Mouse (Mus musculus) MEL (cell line): ENCODE results near the gene Olfr770. TPM values are rescaled to one million over a fixed set of nuclear protein-coding genes. Genes with fewer than 3 reads are reported as not detected.
"Not testable (repeated sequence)": the region's sequence is repeated elsewhere in the genome, so short reads cannot be mapped to it uniquely, and the experiment has no call there.

Experiments used
- DNase-seq: peaks from one replicate; pipeline ENCODE4 v3.0.0; 2011; ENCODE audit warnings: low read depth, low spot score
- H3K27ac ChIP-seq: 2 replicates; pipeline ENCODE4 v1.5.1; 2012; ENCODE audit warnings: low read depth, mild to moderate bottlenecking, control low read depth, low read length, moderate library complexity; ENCODE audit not compliant: control insufficient read depth
- H3K27me3 ChIP-seq, 2 experiments: fragments of 150-350 bp in 1 of 2; sonication (generic) in 1 of 2; 2 replicates each; pipeline ENCODE4 v1.6.1; 2012; ENCODE audit warnings: low read length in 2 of 2, mild to moderate bottlenecking in 2 of 2, improper control_type of control experiment in 1 of 2, moderate library complexity in 1 of 2; ENCODE audit not compliant: insufficient read depth in 2 of 2, control insufficient read depth in 1 of 2
- H3K36me3 ChIP-seq, 2 experiments: 2 replicates each; pipeline ENCODE4 v1.6.1; 2012 to 2014; ENCODE audit warnings: low read length in 2 of 2, improper control_type of control experiment in 1 of 2, inconsistent platforms in 1 of 2, mild to moderate bottlenecking in 1 of 2; ENCODE audit not compliant: insufficient read depth in 2 of 2, control insufficient read depth in 1 of 2
- H3K4me1 ChIP-seq, 2 experiments: fragments of 150-350 bp in 1 of 2; sonication (generic) in 1 of 2; 2 replicates each; pipeline ENCODE4 v1.6.1; 2012; ENCODE audit warnings: low read length in 2 of 2, improper control_type of control experiment in 1 of 2, mild to moderate bottlenecking in 1 of 2; ENCODE audit not compliant: insufficient read depth in 2 of 2, control insufficient read depth in 1 of 2
- H3K4me3 ChIP-seq, 2 experiments: fragments of 150-350 bp in 1 of 2; sonication (generic) in 1 of 2; 2 replicates each; pipeline ENCODE4 v1.5.1; 2012; ENCODE audit warnings: low read depth in 2 of 2, low read length in 2 of 2, mild to moderate bottlenecking in 2 of 2, moderate library complexity in 2 of 2, control low read depth in 1 of 2, improper control_type of control experiment in 1 of 2; ENCODE audit not compliant: control insufficient read depth in 1 of 2, insufficient read depth in 1 of 2
- H3K79me2 ChIP-seq: 2 replicates; pipeline ENCODE4 v1.6.1; 2012; ENCODE audit warnings: mild to moderate bottlenecking, low read length, moderate library complexity; ENCODE audit not compliant: control insufficient read depth, poor library complexity, insufficient read depth
- H3K9ac ChIP-seq: 2 replicates; pipeline ENCODE4 v1.6.1; 2012; ENCODE audit warnings: low read depth, mild to moderate bottlenecking, control low read depth, low read length, moderate library complexity; ENCODE audit not compliant: control insufficient read depth, poor library complexity, severe bottlenecking
- H3K9me3 ChIP-seq: fragments of 150-350 bp; sonication (generic); replicated peaks from 2 replicates; pipeline ENCODE4 v1.6.1; 2012; ENCODE audit warnings: mild to moderate bottlenecking, low read length, improper control_type of control experiment, moderate library complexity; ENCODE audit not compliant: insufficient read depth
- BHLHE40 ChIP-seq: IDR thresholded peaks from 2 replicates; pipeline ENCODE4 v1.6.1; 2012; ENCODE audit warnings: low read depth, mild to moderate bottlenecking, inconsistent platforms, low read length, improper control_type of control experiment, borderline replicate concordance
- CHD1 ChIP-seq: IDR thresholded peaks from 2 replicates; pipeline ENCODE4 v1.6.1; 2012; ENCODE audit warnings: low read depth, mild to moderate bottlenecking, inconsistent platforms, low read length, improper control_type of control experiment
- GABPA ChIP-seq: IDR thresholded peaks from 2 replicates; pipeline ENCODE4 v1.6.1; 2012; ENCODE audit warnings: low read depth, mild to moderate bottlenecking, inconsistent platforms, low read length, improper control_type of control experiment, moderate library complexity
- JUND ChIP-seq: IDR thresholded peaks from 2 replicates; pipeline ENCODE4 v1.6.1; 2011; ENCODE audit warnings: low read depth, mild to moderate bottlenecking, improper control_type of control experiment, low read length
- KAT2A ChIP-seq: conservative IDR thresholded peaks from 2 replicates; pipeline ENCODE4 v1.6.1; 2012; ENCODE audit warnings: low read depth, low read length, improper control_type of control experiment, inconsistent platforms
- MYC ChIP-seq: IDR thresholded peaks from 2 replicates; pipeline ENCODE4 v1.6.1; 2011; ENCODE audit warnings: low read depth, mild to moderate bottlenecking, low read length, improper control_type of control experiment, moderate library complexity
- NRF1 ChIP-seq: IDR thresholded peaks from 2 replicates; pipeline ENCODE4 v1.6.1; 2014; ENCODE audit warnings: low read depth, mild to moderate bottlenecking, inconsistent platforms, low read length, improper control_type of control experiment, moderate library complexity; ENCODE audit not compliant: poor library complexity, insufficient read depth, severe bottlenecking
- POLR2AphosphoS2 ChIP-seq: IDR thresholded peaks from 2 replicates; pipeline ENCODE4 v1.6.1; 2011; ENCODE audit warnings: low read length, improper control_type of control experiment
- POLR2AphosphoS5 ChIP-seq: IDR thresholded peaks from 2 replicates; pipeline ENCODE4 v1.6.1; 2012; ENCODE audit warnings: low read depth, borderline replicate concordance, mild to moderate bottlenecking, inconsistent platforms, low read length, moderate library complexity, mixed read lengths
- RCOR1 ChIP-seq: IDR thresholded peaks from 2 replicates; pipeline ENCODE4 v1.6.1; 2012; ENCODE audit warnings: low read depth, mild to moderate bottlenecking, inconsistent platforms, low read length, improper control_type of control experiment
- SMC3 ChIP-seq: IDR thresholded peaks from 2 replicates; pipeline ENCODE4 v1.6.1; 2011; ENCODE audit warnings: low read depth, low read length, improper control_type of control experiment
- TCF12 ChIP-seq: IDR thresholded peaks from 2 replicates; pipeline ENCODE4 v1.6.1; 2014; ENCODE audit warnings: low read depth, mild to moderate bottlenecking, inconsistent platforms, low read length, improper control_type of control experiment, moderate library complexity
- UBTF ChIP-seq: IDR thresholded peaks from 2 replicates; pipeline ENCODE4 v1.6.1; 2012; ENCODE audit warnings: low read depth, mild to moderate bottlenecking, inconsistent platforms, low read length, improper control_type of control experiment, moderate library complexity, borderline replicate concordance; ENCODE audit not compliant: insufficient read depth
- USF2 ChIP-seq, 2 experiments: IDR thresholded peaks; 2 replicates each; pipeline ENCODE4 v1.6.1; 2011 to 2012; ENCODE audit warnings: improper control_type of control experiment in 2 of 2, low read length in 2 of 2, borderline replicate concordance in 1 of 2, inconsistent platforms in 1 of 2, low read depth in 1 of 2, mild to moderate bottlenecking in 1 of 2; ENCODE audit not compliant: insufficient read depth in 1 of 2
- polyA plus RNA-seq, 2 experiments: library from polyadenylated mRNA; stranded (reverse) in 1 of 2; unstranded in 1 of 2; fragments of >175 nt in 1 of 2; fragments of >200 nt in 1 of 2; gene quantifications; 2 replicates each; pipeline versions ENCODE4 v1.2.1 to v1.2.4; 2012; ENCODE audit warnings: low replicate concordance in 2 of 2, low read depth in 1 of 2; ENCODE audit not compliant: insufficient read length in 2 of 2, insufficient read depth in 1 of 2, missing spikeins in 1 of 2
- total RNA-seq: library from RNA; depleted of rRNA; stranded (reverse); fragments of 300-350 nt; gene quantifications from 2 replicates; pipeline ENCODE4 v1.2.3, GENCODE M21; 2012; rRNA removed

Gene Olfr770
- total and polyA plus RNA-seq, 3 experiments = not detected

DNA sequence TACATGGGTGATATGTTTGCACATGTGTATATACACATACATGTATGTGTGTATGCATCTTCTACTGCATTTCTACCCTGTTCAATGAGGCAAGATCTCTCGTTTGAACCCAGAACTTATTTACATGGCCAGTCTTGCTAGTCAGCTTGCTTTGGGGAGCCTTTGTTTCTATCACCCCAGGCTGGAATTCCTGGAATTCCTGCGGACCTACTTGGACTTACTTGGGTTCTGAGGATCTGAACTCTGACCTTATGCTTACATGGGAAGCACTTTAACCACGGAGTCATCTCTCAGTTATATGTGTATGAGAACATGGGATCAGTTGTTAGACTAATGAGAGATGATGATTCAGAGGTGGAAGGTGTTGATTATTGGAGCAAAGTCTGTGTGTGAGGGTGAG lies 37.6 kb downstream of the Olfr770 start:
- no peaks in the 10 kb centered on the region for H3K27me3 ChIP-seq
- no peaks in the 10 kb centered on the region for H3K9me3 ChIP-seq
- H3K36me3 ChIP-seq = no peaks in the 10 kb centered on the region
- no peaks in the 10 kb centered on the region for H3K79me2 ChIP-seq
- no peak for DNase-seq
- H3K27ac ChIP-seq = no peak overlapping the region
- no peak overlapping the region for H3K4me3 ChIP-seq
- H3K9ac ChIP-seq = no peak overlapping the region
- no peaks in the 10 kb centered on the region for H3K4me1 ChIP-seq
- TF ChIP-seq POLR2AphosphoS2 (no peak), KAT2A (no peak), UBTF (no peak), TCF12 (no peak), USF2 (IDR thresholded peaks at IDR 0.05; ENCODE audit: borderline replicate concordance in 1 of 2, insufficient read depth in 1 of 2, low read depth in 1 of 2, low read length in 2 of 2) (no peak), NRF1 (no peak), RCOR1 (no peak), MYC (no peak), CHD1 (no peak), JUND (no peak), BHLHE40 (no peak), POLR2AphosphoS5 (no peak), SMC3 (no peak), GABPA (no peak)
- TF ChIP-seq, all 39 proteins: peak for 0

DNA sequence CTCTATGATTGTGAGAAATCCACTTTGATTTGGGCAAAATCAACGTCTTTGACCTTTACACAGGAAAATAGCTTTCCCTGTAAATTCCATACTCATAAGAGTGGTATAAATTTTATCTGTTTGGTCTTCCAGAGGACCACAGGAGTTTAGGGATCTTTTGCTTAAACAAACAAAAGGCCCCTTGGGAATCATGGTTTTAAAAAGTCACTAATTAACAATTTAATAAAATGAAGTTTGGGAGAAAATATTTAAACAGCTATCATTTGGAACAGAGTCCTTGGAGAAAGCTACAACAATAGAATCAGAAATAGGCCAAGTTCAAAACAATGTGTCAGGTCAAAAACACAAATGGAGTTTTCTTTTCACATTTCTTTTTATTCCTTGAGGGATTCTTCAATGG lies 39.5 kb downstream of the Olfr770 start, which contains the start of gene Olfr768:
Olfr768 (minus strand) TSS at position 101 of the 400 bp plus-strand sequence.
- Histone ChIP-seq H3K79me2 (no peaks in the 10 kb centered on the region), H3K27ac (no peak within 1 kb of the TSS), H3K4me1 (no peaks in the 10 kb centered on the region), H3K9me3 (no peaks in the 10 kb centered on the region), H3K27me3 (no peaks in the 10 kb centered on the region), H3K4me3 (no peak within 1 kb of the TSS), H3K36me3 (no peaks in the 10 kb centered on the region), H3K9ac (no peak within 1 kb of the TSS)
- no peak for DNase-seq
- TF ChIP-seq NRF1 = no peak
- no peak for TF ChIP-seq KAT2A
- TF ChIP-seq POLR2AphosphoS5 = no peak

DNA sequence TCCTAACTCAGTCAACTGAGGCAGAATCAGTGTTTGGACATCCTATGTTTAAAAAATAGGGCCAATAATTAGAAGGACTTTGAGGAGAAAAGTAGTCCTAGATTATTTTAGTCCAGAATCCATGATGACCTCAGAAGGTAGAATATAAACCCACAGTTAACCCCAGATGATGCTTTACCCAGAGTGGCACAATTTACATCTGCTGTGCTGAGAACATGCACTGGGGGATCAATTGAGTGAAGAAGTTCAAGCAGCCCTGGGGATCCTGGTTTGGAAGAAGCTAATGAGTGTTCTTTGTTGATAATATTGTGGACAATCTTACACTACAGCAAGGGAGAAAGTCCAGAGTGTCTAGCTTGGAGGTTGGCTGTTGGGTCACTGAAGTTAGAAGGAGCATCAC lies 56.0 kb downstream of the Olfr770 start, which contains the start of gene Olfr767:
Olfr767 (minus strand) TSS at position 101 of the 400 bp plus-strand sequence.
- H3K9ac ChIP-seq, H3K4me3 ChIP-seq, H3K36me3 ChIP-seq, H3K9me3 ChIP-seq, H3K27ac ChIP-seq, DNase-seq, H3K79me2 ChIP-seq, H3K27me3 ChIP-seq, H3K4me1 ChIP-seq: not testable (repeated sequence)

Other genes starting within 250 kb of the Olfr770 start
- gene Gdf11, start 247.3 kb downstream of the Olfr770 start, total RNA-seq = 1.8 and 2.3 TPM in 2 replicates
- gene Gdf11, start 247.3 kb downstream of the Olfr770 start, polyA plus RNA-seq = 1 to 10 TPM in 1 of 2 experiments, not detected in 1; 2.8 TPM
- 0.29 and 0.46 TPM in 2 replicates for gene Cd63, start 238.0 kb downstream of the Olfr770 start, total RNA-seq
- under 1 TPM in 1 of 2 experiments, not detected in 1; 0.64 TPM for gene Cd63, start 238.0 kb downstream of the Olfr770 start, polyA plus RNA-seq
- gene Rdh5, start 216.1 kb downstream of the Olfr770 start, total RNA-seq = 1.2 and 2.9 TPM in 2 replicates
- gene Rdh5, start 216.1 kb downstream of the Olfr770 start, polyA plus RNA-seq = 1 to 10 TPM in 1 of 2 experiments, not detected in 1; 4.2 TPM
- 57.7 and 70.6 TPM in 2 replicates for gene Bloc1s1, start 215.0 kb downstream of the Olfr770 start, total RNA-seq
- gene Bloc1s1, start 215.0 kb downstream of the Olfr770 start, polyA plus RNA-seq = 10 to 100 TPM in 1 of 2 experiments, not detected in 1; 45.1 TPM
- gene Itga7, start 205.2 kb downstream of the Olfr770 start, total RNA-seq = 0.04 and 0.16 TPM in 2 replicates
- gene Itga7, start 205.2 kb downstream of the Olfr770 start, polyA plus RNA-seq = under 1 TPM in 1 of 2 experiments, not detected in 1; 0.14 TPM
- not detected in 2 replicates for gene Mettl7b, start 178.0 kb downstream of the Olfr770 start, total RNA-seq
- gene Mettl7b, start 178.0 kb downstream of the Olfr770 start, polyA plus RNA-seq = not detected
- gene Olfr9, start 149.6 kb downstream of the Olfr770 start, total RNA-seq = not detected in 2 replicates
- not detected for gene Olfr9, start 149.6 kb downstream of the Olfr770 start, polyA plus RNA-seq
- not detected in 2 replicates for gene Olfr763, start 128.2 kb downstream of the Olfr770 start, total RNA-seq
- not detected for gene Olfr763, start 128.2 kb downstream of the Olfr770 start, polyA plus RNA-seq
- not detected in 2 replicates for gene Olfr764-ps1, start 99.1 kb downstream of the Olfr770 start, total RNA-seq
- not detected for gene Olfr764-ps1, start 99.1 kb downstream of the Olfr770 start, polyA plus RNA-seq
- not detected in 2 replicates for gene Olfr765, start 89.0 kb downstream of the Olfr770 start, total RNA-seq
- gene Olfr765, start 89.0 kb downstream of the Olfr770 start, polyA plus RNA-seq = not detected
- not detected in 2 replicates for gene Olfr766-ps1, start 70.0 kb downstream of the Olfr770 start, total RNA-seq
- not detected for gene Olfr766-ps1, start 70.0 kb downstream of the Olfr770 start, polyA plus RNA-seq
- not detected in 2 replicates for gene Olfr767, start 56.1 kb downstream of the Olfr770 start, total RNA-seq
- gene Olfr767, start 56.1 kb downstream of the Olfr770 start, polyA plus RNA-seq = not detected
- gene Olfr768, start 39.6 kb downstream of the Olfr770 start, total RNA-seq = not detected in 2 replicates
- gene Olfr768, start 39.6 kb downstream of the Olfr770 start, polyA plus RNA-seq = not detected
- not detected in 2 replicates for gene Olfr769, start 21.1 kb downstream of the Olfr770 start, total RNA-seq
- not detected for gene Olfr769, start 21.1 kb downstream of the Olfr770 start, polyA plus RNA-seq
- not detected in 2 replicates for gene Olfr771, start 25.8 kb upstream of the Olfr770 start, total RNA-seq
- not detected for gene Olfr771, start 25.8 kb upstream of the Olfr770 start, polyA plus RNA-seq
- gene Olfr772, start 38.9 kb upstream of the Olfr770 start, total RNA-seq = not detected in 2 replicates
- gene Olfr772, start 38.9 kb upstream of the Olfr770 start, polyA plus RNA-seq = not detected
- not detected in 2 replicates for gene Olfr773, start 48.4 kb upstream of the Olfr770 start, total RNA-seq
- gene Olfr773, start 48.4 kb upstream of the Olfr770 start, polyA plus RNA-seq = not detected
- gene Olfr774, start 97.2 kb upstream of the Olfr770 start, total RNA-seq = not detected in 2 replicates
- not detected for gene Olfr774, start 97.2 kb upstream of the Olfr770 start, polyA plus RNA-seq
- gene Olfr775, start 109.4 kb upstream of the Olfr770 start, total RNA-seq = not detected in 2 replicates
- gene Olfr775, start 109.4 kb upstream of the Olfr770 start, polyA plus RNA-seq = not detected
- gene Olfr776, start 120.1 kb upstream of the Olfr770 start, total RNA-seq = not detected in 2 replicates
- not detected for gene Olfr776, start 120.1 kb upstream of the Olfr770 start, polyA plus RNA-seq
- not detected in 2 replicates for gene Olfr777, start 132.5 kb upstream of the Olfr770 start, total RNA-seq
- gene Olfr777, start 132.5 kb upstream of the Olfr770 start, polyA plus RNA-seq = not detected
- gene Olfr780, start 179.1 kb upstream of the Olfr770 start, total RNA-seq = not detected in 2 replicates
- not detected for gene Olfr780, start 179.1 kb upstream of the Olfr770 start, polyA plus RNA-seq
- not detected in 2 replicates for gene Olfr781, start 189.9 kb upstream of the Olfr770 start, total RNA-seq
- gene Olfr781, start 189.9 kb upstream of the Olfr770 start, polyA plus RNA-seq = not detected
- not detected in 2 replicates for gene Olfr782, start 209.9 kb upstream of the Olfr770 start, total RNA-seq
- not detected for gene Olfr782, start 209.9 kb upstream of the Olfr770 start, polyA plus RNA-seq
- 0.13 and 0.15 TPM in 2 replicates for gene Olfr784, start 245.1 kb upstream of the Olfr770 start, total RNA-seq
- under 1 TPM in 1 of 2 experiments, not detected in 1; 0.36 TPM for gene Olfr784, start 245.1 kb upstream of the Olfr770 start, polyA plus RNA-seq